Mouse (Mus musculus) MEL (cell line): ENCODE results near the gene Zfp398. TPM values are rescaled to one million over a fixed set of nuclear protein-coding genes. Genes with fewer than 3 reads are reported as not detected.
A peak's percentile ranks its signal among the peaks of the same experiment; 100 is the strongest.

Experiments
- DNase-seq: peaks from one replicate; pipeline ENCODE4 v3.0.0; 2011; ENCODE audit warnings: low read depth, low spot score
- H3K27ac ChIP-seq: 2 replicates; pipeline ENCODE4 v1.5.1; 2012; ENCODE audit warnings: low read depth, mild to moderate bottlenecking, control low read depth, low read length, moderate library complexity; ENCODE audit not compliant: control insufficient read depth
- H3K27me3 ChIP-seq, 2 experiments: fragments of 150-350 bp in 1 of 2; sonication (generic) in 1 of 2; 2 replicates each; pipeline ENCODE4 v1.6.1; 2012; ENCODE audit warnings: low read length in 2 of 2, mild to moderate bottlenecking in 2 of 2, improper control_type of control experiment in 1 of 2, moderate library complexity in 1 of 2; ENCODE audit not compliant: insufficient read depth in 2 of 2, control insufficient read depth in 1 of 2
- H3K36me3 ChIP-seq, 2 experiments: 2 replicates each; pipeline ENCODE4 v1.6.1; 2012 to 2014; ENCODE audit warnings: low read length in 2 of 2, improper control_type of control experiment in 1 of 2, inconsistent platforms in 1 of 2, mild to moderate bottlenecking in 1 of 2; ENCODE audit not compliant: insufficient read depth in 2 of 2, control insufficient read depth in 1 of 2
- H3K4me1 ChIP-seq, 2 experiments: fragments of 150-350 bp in 1 of 2; sonication (generic) in 1 of 2; 2 replicates each; pipeline ENCODE4 v1.6.1; 2012; ENCODE audit warnings: low read length in 2 of 2, improper control_type of control experiment in 1 of 2, mild to moderate bottlenecking in 1 of 2; ENCODE audit not compliant: insufficient read depth in 2 of 2, control insufficient read depth in 1 of 2
- H3K4me3 ChIP-seq, 2 experiments: fragments of 150-350 bp in 1 of 2; sonication (generic) in 1 of 2; 2 replicates each; pipeline ENCODE4 v1.5.1; 2012; ENCODE audit warnings: low read depth in 2 of 2, low read length in 2 of 2, mild to moderate bottlenecking in 2 of 2, moderate library complexity in 2 of 2, control low read depth in 1 of 2, improper control_type of control experiment in 1 of 2; ENCODE audit not compliant: control insufficient read depth in 1 of 2, insufficient read depth in 1 of 2
- H3K79me2 ChIP-seq: 2 replicates; pipeline ENCODE4 v1.6.1; 2012; ENCODE audit warnings: mild to moderate bottlenecking, low read length, moderate library complexity; ENCODE audit not compliant: control insufficient read depth, poor library complexity, insufficient read depth
- H3K9ac ChIP-seq: 2 replicates; pipeline ENCODE4 v1.6.1; 2012; ENCODE audit warnings: low read depth, mild to moderate bottlenecking, control low read depth, low read length, moderate library complexity; ENCODE audit not compliant: control insufficient read depth, poor library complexity, severe bottlenecking
- H3K9me3 ChIP-seq: fragments of 150-350 bp; sonication (generic); replicated peaks from 2 replicates; pipeline ENCODE4 v1.6.1; 2012; ENCODE audit warnings: mild to moderate bottlenecking, low read length, improper control_type of control experiment, moderate library complexity; ENCODE audit not compliant: insufficient read depth
- CHD1 ChIP-seq: IDR thresholded peaks from 2 replicates; pipeline ENCODE4 v1.6.1; 2012; ENCODE audit warnings: low read depth, mild to moderate bottlenecking, inconsistent platforms, low read length, improper control_type of control experiment
- ELF1 ChIP-seq: IDR thresholded peaks from 2 replicates; pipeline ENCODE4 v1.6.1; 2014; ENCODE audit warnings: low read depth, mild to moderate bottlenecking, inconsistent platforms, low read length, improper control_type of control experiment, moderate library complexity
- EP300 ChIP-seq, 2 experiments: IDR thresholded peaks; 2 replicates each; pipeline ENCODE4 v1.6.1; 2011; ENCODE audit warnings: improper control_type of control experiment in 2 of 2, low read length in 2 of 2, low read depth in 1 of 2, mild to moderate bottlenecking in 1 of 2
- GATA1 ChIP-seq: IDR thresholded peaks from 2 replicates; pipeline ENCODE4 v1.6.1; 2011; ENCODE audit warnings: low read depth, low read length, improper control_type of control experiment
- HCFC1 ChIP-seq: IDR thresholded peaks from 2 replicates; pipeline ENCODE4 v1.6.1; 2012; ENCODE audit warnings: low read depth, mild to moderate bottlenecking, inconsistent platforms, low read length, improper control_type of control experiment, moderate library complexity
- JUND ChIP-seq: IDR thresholded peaks from 2 replicates; pipeline ENCODE4 v1.6.1; 2011; ENCODE audit warnings: low read depth, mild to moderate bottlenecking, improper control_type of control experiment, low read length
- MAFK ChIP-seq: IDR thresholded peaks from 2 replicates; pipeline ENCODE4 v1.6.1; 2011; ENCODE audit warnings: low read depth, mild to moderate bottlenecking, low read length, improper control_type of control experiment, borderline replicate concordance
- MXI1 ChIP-seq: IDR thresholded peaks from 2 replicates; pipeline ENCODE4 v1.6.1; 2011; ENCODE audit warnings: mild to moderate bottlenecking, low read depth, low read length, improper control_type of control experiment
- MYC ChIP-seq: IDR thresholded peaks from 2 replicates; pipeline ENCODE4 v1.6.1; 2011; ENCODE audit warnings: low read depth, mild to moderate bottlenecking, low read length, improper control_type of control experiment, moderate library complexity
- NRF1 ChIP-seq: IDR thresholded peaks from 2 replicates; pipeline ENCODE4 v1.6.1; 2014; ENCODE audit warnings: low read depth, mild to moderate bottlenecking, inconsistent platforms, low read length, improper control_type of control experiment, moderate library complexity; ENCODE audit not compliant: poor library complexity, insufficient read depth, severe bottlenecking
- POLR2A ChIP-seq, 2 experiments: IDR thresholded peaks; 2 replicates each; pipeline ENCODE4 v1.6.1; 2011 to 2012; ENCODE audit warnings: low read length in 2 of 2, mild to moderate bottlenecking in 2 of 2, control low read depth in 1 of 2, improper control_type of control experiment in 1 of 2, low read depth in 1 of 2, moderate library complexity in 1 of 2; ENCODE audit not compliant: control insufficient read depth in 1 of 2, insufficient read depth in 1 of 2, poor library complexity in 1 of 2
- POLR2AphosphoS2 ChIP-seq: IDR thresholded peaks from 2 replicates; pipeline ENCODE4 v1.6.1; 2011; ENCODE audit warnings: low read length, improper control_type of control experiment
- RCOR1 ChIP-seq: IDR thresholded peaks from 2 replicates; pipeline ENCODE4 v1.6.1; 2012; ENCODE audit warnings: low read depth, mild to moderate bottlenecking, inconsistent platforms, low read length, improper control_type of control experiment
- SIN3A ChIP-seq: IDR thresholded peaks from 2 replicates; pipeline ENCODE4 v1.6.1; 2012; ENCODE audit warnings: low read length, improper control_type of control experiment, inconsistent platforms
- TBP ChIP-seq: IDR thresholded peaks from 2 replicates; pipeline ENCODE4 v1.8.0; 2011; ENCODE audit warnings: low read depth, low read length, improper control_type of control experiment
- UBTF ChIP-seq: IDR thresholded peaks from 2 replicates; pipeline ENCODE4 v1.6.1; 2012; ENCODE audit warnings: low read depth, mild to moderate bottlenecking, inconsistent platforms, low read length, improper control_type of control experiment, moderate library complexity, borderline replicate concordance; ENCODE audit not compliant: insufficient read depth
- ZC3H11A ChIP-seq: IDR thresholded peaks from 2 replicates; pipeline ENCODE4 v1.6.1; 2012; ENCODE audit warnings: low read depth, mild to moderate bottlenecking, inconsistent platforms, low read length, improper control_type of control experiment
- polyA plus RNA-seq, 2 experiments: library from polyadenylated mRNA; stranded (reverse) in 1 of 2; unstranded in 1 of 2; fragments of >175 nt in 1 of 2; fragments of >200 nt in 1 of 2; gene quantifications; 2 replicates each; pipeline versions ENCODE4 v1.2.1 to v1.2.4; 2012; ENCODE audit warnings: low replicate concordance in 2 of 2, low read depth in 1 of 2; ENCODE audit not compliant: insufficient read length in 2 of 2, insufficient read depth in 1 of 2, missing spikeins in 1 of 2
- total RNA-seq: library from RNA; depleted of rRNA; stranded (reverse); fragments of 300-350 nt; gene quantifications from 2 replicates; pipeline ENCODE4 v1.2.3, GENCODE M21; 2012

Gene Zfp398
- total and polyA plus RNA-seq, 3 experiments, result 4.7 to 9.5 TPM; not detected in 1

DNA sequence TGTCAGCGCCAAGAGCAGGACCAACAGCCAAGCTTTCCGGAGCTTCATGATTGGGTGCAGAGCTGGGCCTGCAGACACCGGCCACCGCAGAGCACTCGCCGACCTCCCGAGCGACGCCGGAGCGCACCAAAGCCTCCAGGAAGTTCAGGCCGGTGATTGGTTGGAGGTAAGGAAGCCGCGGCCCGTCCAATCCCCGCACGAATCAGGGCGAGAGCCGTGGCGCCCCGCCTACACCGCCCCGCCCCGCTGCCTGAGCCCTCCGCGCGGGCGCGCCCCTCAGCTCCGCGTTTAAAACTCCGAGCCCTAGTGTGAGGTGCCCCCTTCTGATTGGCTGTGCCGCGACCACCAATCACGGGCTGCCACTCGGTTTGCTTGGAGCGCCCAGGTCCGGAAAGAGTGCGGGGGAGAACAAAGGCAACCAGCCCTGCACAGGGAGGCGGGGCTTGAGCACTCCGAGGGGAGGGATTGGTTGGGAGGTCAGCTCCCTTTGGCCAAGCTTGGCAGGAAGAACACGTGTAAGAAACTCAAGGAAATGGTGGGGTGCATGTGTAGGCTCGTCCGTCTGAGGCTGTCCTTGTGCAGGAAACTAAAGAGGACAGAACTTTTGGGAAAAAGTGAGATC is 22.1 kb upstream of the Zfp398 start, which contains the start of gene Pdia4 (continued):
- TF ChIP-seq RCOR1 (peak; percentile 61), NRF1 (peak; percentile 57; the same call in 1 of the 2 replicates), UBTF (no peak), EP300 (IDR thresholded peaks at IDR 0.05; ENCODE audit: low read depth in 1 of 2, low read length in 2 of 2) (no peak), SIN3A (peak; percentile 96), POLR2AphosphoS2 (peak; percentile 89), HCFC1 (peak; percentile 69), MXI1 (peak; percentile 99), MAFK (no peak), ELF1 (peak; percentile 42; the same call in 1 of the 2 replicates), POLR2A (IDR thresholded peaks at IDR 0.05; ENCODE audit: control insufficient read depth in 1 of 2, insufficient read depth in 1 of 2, low read depth in 1 of 2, low read length in 2 of 2, poor library complexity in 1 of 2) (peak; percentile 23 to 91; a peak in 3 of 4 replicates), CHD1 (no peak)

DNA sequence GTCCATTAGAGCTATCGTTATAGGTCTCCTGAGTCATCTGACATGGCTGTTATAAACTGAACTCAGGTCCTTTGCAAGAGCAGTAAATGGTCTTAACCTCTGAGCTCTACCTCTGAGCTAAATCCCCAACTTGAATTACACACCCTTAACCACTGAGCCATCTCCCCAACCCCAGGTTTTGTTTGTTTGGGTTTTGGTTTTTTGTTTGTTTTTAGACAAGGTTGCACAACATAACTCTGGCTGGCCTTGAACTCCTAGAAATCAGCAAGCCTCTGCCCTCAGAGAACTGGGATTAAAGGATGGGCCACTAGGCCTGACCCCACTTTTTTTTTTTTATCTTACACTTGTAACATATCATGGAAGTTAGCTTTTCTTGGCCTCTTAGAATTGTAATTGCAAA is 19.3 kb upstream of the Zfp398 start:
- Histone ChIP-seq H3K27me3 (no peaks in the 10 kb centered on the region), H3K4me3 (no peak overlapping the region), H3K36me3 (peaks cover 0 to 25% of the 10 kb centered on the region in 2 experiments; a peak in 2 of 4 replicates), H3K79me2 (peaks cover 16% of the 10 kb centered on the region), H3K27ac (no peak overlapping the region), H3K4me1 (peaks cover 0 to 8% of the 10 kb centered on the region in 2 experiments)
- DNase-seq, result no peak
- TF ChIP-seq MYC (no peak), ZC3H11A (no peak)
- TF ChIP-seq, all 39 proteins: peak for 0
- no peaks in the 10 kb centered on the region for H3K9me3 ChIP-seq
- no peak overlapping the region for H3K9ac ChIP-seq

- H3K79me2 ChIP-seq, result no peaks in the 10 kb centered on the region
- no peak for TF ChIP-seq JUND
- 0 out of 2 replicates have a peak, but pooled peaks have one; percentile 38 for TF ChIP-seq RCOR1
- 0 out of 2 replicates have a peak, but pooled peaks have one; percentile 12 for TF ChIP-seq GATA1
- peak in 1 of 2 experiments; percentile 4; a peak in 1 of 4 replicates for TF ChIP-seq EP300 (IDR thresholded peaks at IDR 0.05; ENCODE audit: low read depth in 1 of 2, low read length in 2 of 2)
- TF ChIP-seq TBP, result peak; percentile 81
Observed at GRCm38 (mm10) chr6:47818721-47819120, 16.7 kb upstream of the Zfp398 start.

More at GRCm38 (mm10) chr6:47818721-47819120, 16.7 kb upstream of the Zfp398 start:
- no peaks in the 10 kb centered on the region for H3K9me3 ChIP-seq
- H3K27me3 ChIP-seq, result no peaks in the 10 kb centered on the region
- DNase-seq, result peak; percentile 68
- H3K4me1 ChIP-seq, result no peaks in the 10 kb centered on the region; a peak in 2 of 4 replicates
- no peak overlapping the region for H3K9ac ChIP-seq
- H3K27ac ChIP-seq, result no peak overlapping the region
- H3K36me3 ChIP-seq, result peaks cover 0 to 16% of the 10 kb centered on the region in 2 experiments; a peak in 2 of 4 replicates
- H3K4me3 ChIP-seq, result no peak overlapping the region
